Mouse (Mus musculus) kidney, adult 18-20 months (tissue): ENCODE results near the gene Cox7a2l.

Source experiments
- DNase-seq: peaks from one replicate; pipeline ENCODE4 v3.0.0; 2021

Cox7a2l gene

DNA sequence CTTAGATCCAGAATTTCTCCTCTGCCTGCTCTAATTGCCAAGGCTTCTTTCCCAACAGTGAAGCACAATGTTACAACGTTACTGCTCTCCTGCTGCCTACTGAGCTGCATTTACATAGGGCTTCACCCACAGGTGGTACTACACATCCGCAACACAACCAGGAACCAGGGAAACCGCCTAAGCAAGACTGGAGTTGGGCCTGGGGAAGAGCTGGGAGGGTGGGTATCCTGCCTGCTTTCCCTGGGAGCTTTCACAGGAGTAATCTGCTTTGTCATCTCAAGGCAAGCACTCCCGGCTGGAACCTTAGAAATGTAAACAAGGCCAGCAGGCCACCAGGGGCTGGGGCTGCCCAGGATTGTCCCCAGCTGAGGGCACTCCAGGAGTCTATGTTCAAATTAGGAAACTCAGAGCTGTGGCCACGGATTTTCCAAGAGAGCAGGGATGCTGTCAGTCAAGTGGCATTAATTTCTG is 9.0 kb upstream of the Cox7a2l start:
- DNase-seq: peak; percentile 11

DNA sequence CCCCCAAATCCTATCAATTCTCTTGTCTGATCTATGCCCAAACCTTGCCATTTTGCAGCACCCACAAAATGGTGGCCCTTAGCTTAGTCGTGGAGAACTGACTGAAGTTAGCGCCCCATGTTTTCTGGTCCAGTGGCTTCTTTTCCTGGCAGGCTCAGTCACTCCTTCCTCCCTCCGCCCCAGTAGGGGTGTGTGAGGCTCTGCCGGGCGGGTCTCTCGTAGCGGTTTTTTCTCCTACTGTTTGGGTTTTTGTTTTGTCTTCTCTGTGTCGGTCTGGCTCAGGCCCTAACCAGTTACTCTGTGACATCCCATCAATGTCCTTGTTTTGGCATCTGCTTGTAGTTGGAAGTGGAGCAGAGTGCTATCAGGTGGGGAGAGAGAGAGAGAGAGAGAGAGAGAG is 8.5 kb upstream of the Cox7a2l start:
- DNase-seq: peak; percentile 14

DNA sequence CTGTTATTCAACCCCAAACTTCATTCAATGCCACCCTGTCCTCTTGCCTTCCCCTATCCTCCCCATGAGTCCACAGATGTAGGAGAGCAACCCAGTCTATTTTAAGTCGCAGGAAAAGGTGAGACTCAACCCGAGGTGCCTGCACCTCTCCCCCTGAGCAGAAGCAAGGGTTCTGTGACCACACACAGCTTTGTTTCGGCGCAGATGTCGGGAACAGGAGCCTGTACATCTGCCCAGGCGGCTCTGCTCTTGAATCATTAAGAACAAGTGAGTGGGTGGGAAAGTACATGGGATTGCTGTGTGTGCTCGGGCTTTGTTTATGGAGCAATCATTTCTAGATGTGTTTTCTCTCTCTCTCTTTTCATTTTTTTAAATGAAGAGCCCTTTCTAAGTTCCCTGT is 7.6 kb upstream of the Cox7a2l start:
- no peak for DNase-seq

DNA sequence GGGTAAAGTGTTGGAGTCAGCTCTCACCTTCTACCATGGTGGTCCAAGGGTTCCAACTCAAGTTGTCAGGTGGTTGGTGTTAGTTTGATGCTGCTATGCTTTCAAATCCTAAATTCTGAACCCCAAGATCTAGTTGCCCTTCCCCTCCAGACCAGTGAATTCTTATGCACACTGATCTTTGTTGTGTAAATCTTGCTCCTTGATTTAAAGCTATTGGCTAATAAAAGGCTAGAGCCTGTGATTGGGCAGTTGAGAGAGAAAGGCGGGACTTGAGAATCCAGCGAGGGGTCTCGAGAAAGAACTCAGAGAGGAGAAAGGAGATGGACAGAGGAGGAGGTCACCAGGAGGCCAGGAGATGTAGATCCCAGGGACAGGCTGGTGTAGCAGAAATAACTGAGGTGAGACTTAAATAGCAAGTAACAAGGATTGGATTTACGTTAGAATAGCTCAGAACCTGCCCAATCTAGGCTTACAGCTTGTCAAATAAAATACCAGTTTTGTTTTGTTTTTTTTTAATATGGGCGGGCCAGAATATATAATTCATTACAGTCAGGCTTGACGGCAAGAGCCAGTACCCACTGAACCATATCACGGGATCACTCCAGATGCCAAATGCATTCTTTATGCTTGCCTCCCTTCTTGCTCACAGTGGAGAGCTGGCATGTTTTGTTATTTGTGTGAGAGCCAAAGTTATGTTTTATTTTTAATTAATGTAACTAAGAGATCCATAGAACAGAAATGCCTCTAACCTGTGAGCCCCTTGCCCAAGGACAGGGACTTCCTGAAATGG is 5.7 kb upstream of the Cox7a2l start:
- DNase-seq: peak; percentile 26

DNA sequence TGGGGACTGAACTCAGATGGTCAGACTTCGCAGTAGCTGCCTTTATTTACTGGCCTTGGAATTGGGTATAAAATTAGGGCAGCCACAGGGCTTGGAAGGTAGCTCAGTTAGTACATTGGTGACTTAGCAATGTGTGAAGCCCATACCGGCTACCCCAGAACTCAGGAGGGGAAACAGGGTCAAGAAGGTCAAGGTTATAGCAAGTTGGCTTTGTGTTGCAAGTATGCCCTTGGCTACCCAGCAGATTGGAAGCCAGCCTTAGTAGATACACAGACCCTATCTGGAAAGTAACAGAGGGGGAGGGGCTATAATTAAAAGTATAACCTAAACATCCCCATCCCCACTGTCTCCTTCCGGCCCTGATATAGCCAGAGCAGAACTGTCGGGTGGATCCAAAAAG is 4.8 kb upstream of the Cox7a2l start:
- DNase-seq: no peak

DNA sequence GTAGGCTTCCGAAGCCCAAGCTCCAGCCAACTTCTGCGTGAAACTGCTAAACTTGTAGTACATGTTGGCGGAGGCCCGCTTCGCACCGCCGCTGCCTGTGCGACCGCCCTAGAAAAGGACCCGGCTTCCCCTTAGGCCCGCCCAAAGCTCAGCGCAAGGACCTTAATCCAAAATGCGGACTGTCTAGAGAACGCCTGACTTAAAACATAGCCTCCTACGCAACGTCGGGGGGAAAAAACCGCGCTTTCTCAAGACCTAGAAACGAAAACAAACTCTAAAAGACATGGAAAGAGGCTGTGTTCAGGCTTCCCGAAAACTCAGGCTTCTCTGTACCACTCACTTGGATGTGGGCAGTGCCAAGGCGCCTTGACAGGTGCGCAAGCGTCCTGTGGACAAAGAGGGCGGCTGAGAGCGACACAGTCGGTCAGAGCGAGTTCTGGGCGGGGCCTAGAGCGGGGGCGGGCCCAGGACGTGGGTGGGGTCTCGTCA is 2.9 kb downstream of the Cox7a2l start:
- peak; percentile 93 for DNase-seq

DNA sequence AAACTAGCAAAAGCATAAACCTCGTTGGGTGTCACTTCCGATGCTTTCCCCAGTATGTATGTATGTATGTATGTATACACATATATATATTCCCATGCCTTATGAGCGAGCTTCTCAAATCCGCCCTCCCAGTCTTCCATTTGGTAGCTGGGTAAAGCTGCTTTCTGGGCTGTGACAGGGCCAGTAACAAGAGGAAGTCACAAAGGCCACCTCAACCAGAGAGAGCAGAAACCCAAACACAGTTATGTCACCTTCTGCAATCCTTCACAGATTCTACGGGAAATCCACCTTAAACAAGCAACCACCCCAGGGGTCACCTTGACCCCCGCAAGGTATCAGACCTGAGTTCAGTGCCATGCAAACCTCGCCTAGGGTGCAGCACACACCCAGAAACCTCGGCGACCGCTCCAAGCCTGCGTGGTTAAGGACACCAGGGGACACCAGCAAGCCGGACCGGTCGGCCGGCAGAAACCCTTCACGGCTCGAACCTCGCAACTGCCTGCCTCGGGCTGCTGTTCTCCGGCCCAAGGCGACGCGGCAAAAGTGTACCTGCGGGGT is 3.4 kb downstream of the Cox7a2l start:
- DNase-seq: peak; percentile 5

DNA sequence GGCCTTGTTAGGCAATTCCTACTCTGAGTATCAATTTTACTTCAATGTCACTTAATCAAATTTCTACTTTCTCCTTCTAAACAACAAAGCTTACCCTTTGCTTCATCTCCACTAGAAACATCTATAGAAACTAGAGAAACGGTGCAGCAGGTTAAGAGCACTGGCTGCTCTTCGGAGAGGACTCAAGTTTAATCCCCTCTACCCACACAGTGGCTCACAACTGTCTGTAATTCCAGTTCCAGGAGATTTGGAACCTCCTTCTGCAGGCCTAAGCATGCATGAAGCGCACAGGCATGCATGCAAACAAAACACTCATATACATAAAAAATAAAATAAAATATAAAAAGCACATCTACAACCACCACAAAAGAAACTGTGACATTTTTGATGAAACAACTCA is 5.0 kb downstream of the Cox7a2l start:
- no peak for DNase-seq

DNA sequence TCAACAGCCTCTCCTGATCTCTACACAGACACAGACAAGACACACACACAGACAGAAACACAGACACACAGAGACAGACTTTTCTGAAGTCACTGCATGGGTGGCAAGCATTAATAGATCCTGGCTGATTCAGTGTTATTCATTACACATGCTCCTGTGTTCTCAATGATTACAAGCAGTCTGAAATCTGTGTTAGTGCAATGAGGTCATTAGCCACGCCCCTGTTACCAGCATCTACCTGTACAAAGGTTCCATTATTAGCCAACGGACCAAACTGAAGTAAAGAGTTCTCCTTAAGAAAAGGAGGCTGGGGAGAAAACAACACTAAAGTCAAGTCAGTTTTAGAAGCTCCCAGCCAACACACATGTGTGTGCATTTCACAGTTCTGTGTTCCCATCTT is 13.4 kb downstream of the Cox7a2l start:
- no peak for DNase-seq

DNA sequence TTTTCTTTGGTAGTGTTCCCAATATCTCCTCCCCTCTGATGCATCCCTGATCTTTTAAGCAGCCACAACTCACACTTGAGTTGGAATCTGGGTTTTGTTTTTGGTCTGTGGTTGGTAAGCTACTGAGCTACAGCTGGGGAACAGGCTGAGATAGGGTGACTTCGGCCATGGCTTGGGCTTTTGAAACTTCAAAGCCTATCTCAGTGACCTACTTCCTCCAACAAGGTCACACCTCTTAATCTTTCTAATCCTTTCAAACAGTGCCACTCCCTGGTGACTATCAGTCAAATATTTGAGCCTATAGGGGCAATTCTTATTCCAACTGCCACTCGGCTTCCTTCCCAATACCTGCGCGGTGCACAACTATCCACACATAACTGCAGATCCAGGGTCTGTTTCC is 17.4 kb downstream of the Cox7a2l start:
- DNase-seq: no peak

DNA sequence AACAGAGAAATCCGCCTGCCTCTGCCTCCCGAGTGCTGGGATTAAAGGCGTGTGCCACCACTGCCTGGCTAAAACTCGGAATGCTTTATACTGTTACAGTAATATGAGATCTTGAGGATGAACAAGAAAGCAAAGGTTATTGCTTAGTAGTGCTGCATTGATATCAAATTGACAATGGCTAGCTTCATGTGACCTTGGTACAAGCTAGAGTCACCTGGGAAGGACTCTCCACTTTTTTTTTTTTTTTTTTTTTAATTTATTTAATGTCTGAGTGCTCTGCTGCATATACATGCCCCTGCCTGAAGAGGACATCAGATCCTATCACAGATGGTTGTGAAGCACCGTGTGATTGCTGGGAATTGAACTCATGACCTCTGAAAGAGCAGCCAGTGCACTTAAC is 18.2 kb downstream of the Cox7a2l start:
- DNase-seq: no peak

DNA sequence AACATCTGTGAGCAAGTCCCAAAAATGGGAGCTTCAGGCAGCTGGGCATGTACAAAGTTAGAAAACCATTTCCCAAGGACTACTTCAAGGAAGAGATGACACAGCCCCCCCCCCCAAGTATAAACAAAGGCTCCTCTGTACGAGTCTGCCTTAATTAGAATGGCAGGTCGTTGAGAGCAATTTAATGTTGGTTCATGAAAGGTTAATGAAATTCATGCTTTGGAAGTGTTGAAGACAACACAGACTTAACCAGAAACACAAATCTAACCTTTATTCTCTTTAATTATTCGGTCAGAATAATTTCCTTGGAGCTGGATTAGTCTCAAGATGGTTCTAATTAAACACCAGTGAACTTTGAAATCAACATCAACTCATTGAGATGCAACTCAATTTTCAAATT is 29.4 kb downstream of the Cox7a2l start:
- DNase-seq: no peak

DNA sequence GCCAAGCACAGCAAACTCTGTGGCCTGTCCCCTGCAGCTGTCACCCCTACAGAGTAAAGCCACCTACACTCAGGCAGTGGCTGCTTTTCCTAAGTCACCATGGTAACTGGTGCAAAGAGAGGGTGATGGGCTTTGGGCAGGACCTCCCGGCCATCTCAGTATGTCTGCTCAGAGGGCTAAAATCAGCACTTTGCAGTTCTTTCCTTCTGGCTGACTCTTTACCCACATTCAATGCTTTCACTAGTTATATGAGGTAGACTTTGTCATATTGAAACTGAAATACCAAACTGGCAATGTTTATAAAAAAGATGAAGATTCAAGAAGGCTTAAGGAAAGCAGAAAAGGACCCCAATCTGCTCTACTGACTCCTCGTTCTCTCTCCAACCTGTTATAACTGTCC is 33.3 kb downstream of the Cox7a2l start:
- no peak for DNase-seq

DNA sequence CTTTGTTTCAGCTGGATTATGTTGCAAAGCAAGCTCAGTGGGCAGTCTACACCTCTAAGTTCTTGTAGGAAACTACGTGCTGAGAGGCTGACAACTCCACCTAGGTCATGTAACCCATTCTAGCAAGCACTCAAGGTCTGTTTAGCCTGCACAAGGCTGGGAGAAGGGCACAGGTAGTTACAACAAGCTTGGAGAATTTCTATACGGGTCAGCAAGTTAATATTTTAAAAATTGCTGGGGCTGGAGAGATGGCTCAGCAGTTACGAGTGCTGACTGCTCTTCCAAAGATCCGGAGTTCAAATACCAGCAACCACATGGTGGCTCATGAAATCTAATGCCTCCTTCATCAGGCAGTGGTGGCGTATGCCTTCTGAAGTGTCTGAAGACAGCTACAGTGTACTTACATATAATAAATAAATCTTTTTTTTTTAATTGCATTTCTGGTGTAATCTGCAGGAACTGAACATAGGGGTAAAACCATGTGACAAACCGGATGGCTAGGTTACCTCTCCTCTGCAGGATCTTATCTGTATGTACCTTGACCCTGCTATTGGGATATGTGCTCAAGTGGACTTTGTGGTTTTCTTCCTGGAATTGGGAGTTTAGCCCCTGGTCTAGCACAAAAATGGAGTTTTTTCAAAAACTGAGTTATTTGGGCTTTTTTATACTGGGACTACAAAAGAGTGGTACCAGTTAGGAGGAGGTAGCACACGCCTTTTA is 34.2 kb downstream of the Cox7a2l start:
- DNase-seq: no peak

DNA sequence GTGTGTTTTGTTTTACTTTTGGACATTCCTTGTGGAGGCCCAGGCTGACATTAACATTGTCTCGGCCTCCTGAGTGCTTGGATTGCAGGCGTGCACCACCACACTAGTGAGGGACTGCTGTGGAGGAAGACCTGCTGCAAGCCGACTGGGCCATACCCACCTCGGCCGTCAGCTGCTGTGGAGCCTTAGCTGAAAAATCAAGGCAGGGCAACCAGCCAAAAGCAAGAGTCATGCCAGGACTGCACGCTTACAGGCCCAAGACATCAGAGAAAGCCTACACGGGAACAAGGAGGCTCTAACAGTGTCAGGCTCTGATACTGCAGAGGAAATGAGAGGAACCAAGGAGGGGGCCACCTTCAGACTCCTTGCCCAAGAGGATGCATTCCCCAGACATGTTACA is 35.6 kb downstream of the Cox7a2l start:
- no peak for DNase-seq

DNA sequence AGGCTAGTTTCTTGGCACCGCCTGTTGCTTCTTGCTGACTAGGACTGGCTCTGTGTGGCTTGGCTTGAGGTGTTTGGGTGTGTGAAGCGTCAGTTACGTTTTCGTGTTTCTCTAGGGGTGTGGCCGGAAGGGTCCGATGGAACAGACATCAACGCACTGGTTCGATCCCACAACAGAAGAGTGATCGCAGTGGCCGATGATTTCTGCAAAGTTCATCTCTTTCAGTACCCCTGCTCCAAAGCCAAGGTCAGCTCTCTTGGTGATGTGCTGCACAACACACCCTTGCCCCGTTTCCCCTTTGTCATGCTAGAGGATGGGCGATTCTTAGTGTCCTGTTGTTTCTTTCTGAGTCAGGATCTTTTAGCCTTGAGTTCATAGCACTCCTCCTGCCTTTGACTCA is 40.0 kb downstream of the Cox7a2l start:
- DNase-seq: no peak

DNA sequence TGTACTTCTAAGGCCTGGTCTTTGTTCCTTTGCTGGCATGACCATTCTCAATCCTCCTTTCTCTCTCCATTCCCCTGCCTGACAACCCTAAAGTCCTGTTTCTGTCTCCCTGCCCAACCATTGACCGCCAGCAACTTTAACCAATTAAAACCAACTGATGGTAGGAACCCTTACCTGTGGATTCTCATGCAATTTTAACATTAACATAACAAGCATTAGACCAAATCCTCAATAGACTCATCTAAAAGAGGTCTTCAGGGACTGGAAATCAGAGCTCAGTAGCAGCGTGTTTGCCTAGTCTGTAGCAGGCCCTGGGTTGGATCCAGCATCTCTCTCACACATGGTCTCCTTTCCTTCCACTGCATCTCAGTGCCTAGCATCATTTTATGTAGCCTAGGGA is 47.5 kb downstream of the Cox7a2l start:
- DNase-seq: no peak

DNA sequence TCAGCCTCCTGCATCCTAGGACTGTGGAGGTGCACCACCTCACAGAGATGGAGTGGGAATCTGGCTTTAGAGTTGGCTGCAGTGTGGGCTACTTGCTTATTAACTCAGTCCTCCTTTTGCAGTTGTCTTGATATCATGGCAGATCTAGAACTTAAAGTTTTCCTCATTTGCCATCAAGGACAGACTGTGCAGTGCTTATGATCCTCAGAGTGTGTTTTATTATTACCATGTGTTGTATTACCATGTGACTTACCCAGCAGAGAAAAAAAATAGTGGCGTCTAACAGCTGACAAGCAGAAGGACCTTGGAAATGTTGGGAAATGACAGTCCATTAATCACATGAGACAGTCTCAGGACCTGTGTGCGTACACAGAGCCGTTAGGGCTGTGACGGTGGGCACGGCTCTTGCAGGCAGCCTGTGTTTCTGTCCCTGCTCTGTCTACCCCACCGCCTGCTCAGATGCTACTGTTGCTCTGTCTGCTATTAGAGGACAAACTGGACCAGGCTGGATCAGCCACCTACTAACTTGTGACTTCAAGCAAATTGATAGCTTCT is 50.4 kb downstream of the Cox7a2l start:
- no peak for DNase-seq

DNA sequence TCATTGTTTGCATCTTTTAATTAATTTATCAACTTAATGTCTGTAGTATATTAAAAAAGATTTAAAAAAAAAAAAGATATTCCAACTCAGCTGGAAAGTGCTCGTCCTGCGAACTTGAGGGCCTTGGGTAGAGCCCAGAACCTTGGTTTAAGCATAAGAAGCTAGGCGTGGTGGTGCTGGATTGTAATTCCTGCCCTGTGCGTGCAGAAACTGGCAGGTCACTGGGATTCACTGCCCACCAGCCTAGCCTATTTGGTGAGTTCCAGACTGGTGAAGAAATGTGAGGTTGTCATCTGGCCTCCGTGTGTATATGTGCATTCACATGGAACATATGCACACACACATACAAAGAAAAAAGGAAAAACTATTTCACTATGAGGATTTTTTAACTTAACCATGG is 51.2 kb downstream of the Cox7a2l start:
- no peak for DNase-seq

DNA sequence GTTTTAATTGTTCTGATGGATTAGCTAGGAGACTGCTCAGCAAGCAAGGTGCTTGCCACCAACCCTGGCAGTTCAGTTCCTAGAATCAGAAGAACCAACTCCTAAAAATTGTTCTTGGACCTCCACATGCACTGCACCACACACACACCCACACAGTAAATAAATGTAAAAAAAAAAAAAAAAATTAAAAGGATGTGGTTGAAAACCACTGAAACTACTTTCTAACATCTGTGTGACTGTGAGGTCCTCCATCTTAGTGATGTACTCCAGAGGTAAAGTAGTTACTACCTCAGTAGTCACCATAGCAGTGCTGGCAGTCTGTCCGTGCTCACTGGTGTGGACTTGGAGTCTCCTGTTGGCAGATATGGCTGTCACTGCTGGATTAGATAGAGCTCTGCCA is 59.9 kb downstream of the Cox7a2l start:
- DNase-seq: no peak

DNA sequence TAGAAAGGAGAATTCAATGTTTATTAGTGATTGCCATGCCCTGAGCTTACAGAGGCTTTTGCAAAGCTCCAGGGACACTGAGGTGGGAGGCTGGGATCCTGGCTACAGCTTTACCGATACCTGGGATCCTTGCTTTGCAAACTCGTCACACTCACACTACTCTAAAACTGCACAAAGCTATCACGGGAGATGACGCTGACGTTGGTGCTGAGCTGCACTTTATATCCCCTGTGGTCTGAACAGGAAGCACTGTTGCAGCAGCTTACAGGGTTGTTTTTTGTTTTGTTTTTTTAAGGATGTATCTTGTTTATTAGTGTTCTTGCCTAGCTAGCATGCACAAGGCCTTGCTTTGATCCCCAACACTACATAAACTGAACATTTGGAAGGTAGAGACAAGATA is 63.5 kb downstream of the Cox7a2l start:
- DNase-seq: no peak

DNA sequence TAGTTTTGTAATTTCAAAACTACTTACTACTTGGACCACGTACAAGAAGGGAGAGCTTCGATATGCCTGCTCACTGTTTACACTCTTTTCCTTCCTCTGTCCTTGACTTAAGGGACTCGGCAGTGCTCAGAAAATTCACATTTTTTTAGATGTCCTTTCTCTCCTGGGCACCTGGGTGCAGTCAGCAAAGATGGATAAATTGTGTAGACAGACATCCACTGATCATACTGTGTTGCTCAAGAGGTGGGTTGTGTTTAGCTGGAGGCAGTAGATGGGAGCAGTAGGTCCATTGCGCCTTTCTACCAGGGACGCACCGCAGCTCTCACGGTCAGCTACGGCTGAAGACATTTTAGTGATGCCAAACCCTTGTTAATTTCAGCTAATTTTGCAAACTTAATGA is 64.7 kb downstream of the Cox7a2l start:
- DNase-seq: no peak
